Mouse (Mus musculus) layer of hippocampus, adult 9-10 months (tissue): Measurements from ENCODE around the gene Pknox2.

ENCODE experiments used
- DNase-seq: peaks from one replicate; pipeline ENCODE4 v3.0.0; 2022; ENCODE audit warnings: low spot score

The Pknox2 gene

GRCm38 (mm10) chr9:37101059-37101940 is 45.9 kb downstream of the Pknox2 start:
- no peak for DNase-seq

- DNase-seq: no peak
These were observed 47.6 kb downstream of the Pknox2 start for GRCm38 (mm10) chr9:37099595-37099994.

- DNase-seq: no peak
These were observed 48.6 kb downstream of the Pknox2 start for GRCm38 (mm10) chr9:37098600-37098999.

- DNase-seq: no peak
These were observed 52.8 kb downstream of the Pknox2 start for GRCm38 (mm10) chr9:37094230-37094990.

GRCm38 (mm10) chr9:37093086-37093485 is 54.1 kb downstream of the Pknox2 start:
- no peak for DNase-seq

- DNase-seq: no peak
These were observed 57.1 kb downstream of the Pknox2 start for GRCm38 (mm10) chr9:37089894-37090652.

GRCm38 (mm10) chr9:37085370-37085769 is 61.8 kb downstream of the Pknox2 start:
- no peak for DNase-seq

GRCm38 (mm10) chr9:37082246-37082645 is 65.0 kb downstream of the Pknox2 start:
- no peak for DNase-seq

- no peak for DNase-seq
These were observed 66.9 kb downstream of the Pknox2 start for GRCm38 (mm10) chr9:37080309-37080708.

- no peak for DNase-seq
These were observed 70.2 kb downstream of the Pknox2 start for GRCm38 (mm10) chr9:37077063-37077418.

GRCm38 (mm10) chr9:37076386-37077062 is 70.7 kb downstream of the Pknox2 start:
- DNase-seq: no peak

GRCm38 (mm10) chr9:37075903-37076302 is 71.3 kb downstream of the Pknox2 start:
- DNase-seq: no peak

- no peak for DNase-seq
These were observed 77.6 kb downstream of the Pknox2 start for GRCm38 (mm10) chr9:37069391-37070312.

GRCm38 (mm10) chr9:37067473-37067830 is 79.8 kb downstream of the Pknox2 start:
- no peak for DNase-seq

GRCm38 (mm10) chr9:37066732-37067472 is 80.3 kb downstream of the Pknox2 start:
- no peak for DNase-seq

GRCm38 (mm10) chr9:37061627-37062026 is 85.6 kb downstream of the Pknox2 start:
- DNase-seq: no peak

GRCm38 (mm10) chr9:37054703-37055102 is 92.5 kb downstream of the Pknox2 start:
- DNase-seq: no peak

- DNase-seq: no peak
These were observed 93.3 kb downstream of the Pknox2 start for GRCm38 (mm10) chr9:37053601-37054512.

- DNase-seq: no peak
These were observed 94.2 kb downstream of the Pknox2 start for GRCm38 (mm10) chr9:37053041-37053440.
